Comparison of ENCODE assay signal across 21 mouse cellular contexts in the genomic region with DNA sequence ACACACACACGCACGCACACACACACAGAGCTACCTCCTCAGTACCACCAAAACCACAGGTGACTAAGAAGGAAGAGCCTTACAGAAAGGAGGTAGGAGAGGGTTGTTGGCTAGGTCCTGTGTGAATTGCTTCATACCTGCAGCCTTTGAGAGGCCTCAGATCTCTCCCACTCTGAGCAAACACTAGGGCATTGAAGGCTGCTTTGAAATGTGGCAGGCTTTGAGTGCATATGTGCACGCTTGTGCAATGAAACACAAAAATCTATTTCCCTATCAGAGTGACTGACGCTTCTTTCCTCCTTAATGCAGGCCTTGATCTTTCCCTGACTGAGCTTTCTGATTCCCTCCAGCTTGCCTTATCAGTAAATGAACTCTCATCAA.
A peak's percentile ranks its signal among the peaks of the same experiment; 100 is the strongest.
DNase-seq lines count a peak whose midpoint lies in the region; ATAC-seq lines count a peak whose summit lies in the region.
"Had no signal": no experiment of that assay in that cellular context is flagged by ENCODE, and none has a peak within 500 bp of the region (broad histone marks: within the 10 kb centered on the region; RNA-seq: fewer than 3 reads in every experiment).

No protein-coding gene starts in this region.

- no peak overlapping the region for H3K9ac ChIP-seq in midbrain, embryonic 13.5 days (replicated peaks)
- no peak overlapping the region for H3K9ac ChIP-seq in midbrain, embryonic 16.5 days (ENCODE audit: low read depth, low read length)
- no peak overlapping the region for H3K9ac ChIP-seq in forebrain, embryonic 15.5 days (replicated peaks)
- H3K9ac ChIP-seq: embryonic facial prominence, embryonic 12.5 days; hindbrain, embryonic 14.5 days; liver, postnatal 0 days; stomach, embryonic 15.5 days had no signal

- H3K36me3 ChIP-seq in midbrain, embryonic 13.5 days, result no peaks in the 10 kb centered on the region
- H3K36me3 ChIP-seq in midbrain, embryonic 10.5 days, result no peaks in the 10 kb centered on the region
- H3K36me3 ChIP-seq in midbrain, embryonic 16.5 days (ENCODE audit: control insufficient read depth, insufficient read depth, low read length), result no peaks in the 10 kb centered on the region
- H3K36me3 ChIP-seq in forebrain, embryonic 15.5 days, result no peaks in the 10 kb centered on the region
- H3K36me3 ChIP-seq: embryonic facial prominence, embryonic 12.5 days; stomach, embryonic 15.5 days had no signal

- WGBS in midbrain, embryonic 13.5 days, result 70% methylated on average over 4 of the region's 4 CpGs
- WGBS in midbrain, embryonic 10.5 days, result 96% methylated on average over 4 of the region's 4 CpGs
- 50% methylated on average over 4 of the region's 4 CpGs for WGBS in midbrain, embryonic 16.5 days
- 76% methylated on average over 4 of the region's 4 CpGs for WGBS in forebrain, embryonic 15.5 days

- intact Hi-C loops in gastrocnemius, postnatal 14 days (cut with DNase I; ENCODE audit: low total_unique reads), result no loop called here

- H3K4me1 ChIP-seq in midbrain, embryonic 13.5 days (replicated peaks), result no peaks in the 10 kb centered on the region
- H3K4me1 ChIP-seq in midbrain, embryonic 10.5 days, result no peaks in the 10 kb centered on the region
- H3K4me1 ChIP-seq in midbrain, embryonic 16.5 days (ENCODE audit: control insufficient read depth, insufficient read depth, low read length), result peaks cover 6% of the 10 kb centered on the region; the same call in 1 of the 2 replicates
- no peaks in the 10 kb centered on the region for H3K4me1 ChIP-seq in forebrain, embryonic 15.5 days
- H3K4me1 ChIP-seq: stomach, embryonic 15.5 days had no signal

- H3K27ac ChIP-seq in midbrain, embryonic 13.5 days, result no peak overlapping the region
- no peak overlapping the region for H3K27ac ChIP-seq in midbrain, embryonic 10.5 days (replicated peaks)
- H3K27ac ChIP-seq in midbrain, embryonic 16.5 days (ENCODE audit: low read length), result peak overlapping the region; percentile 17; the same call in 1 of the 2 replicates
- H3K27ac ChIP-seq in forebrain, embryonic 15.5 days (replicated peaks), result no peak overlapping the region
- H3K27ac ChIP-seq: embryonic facial prominence, embryonic 12.5 days; gastrocnemius, adult 2 months; hindbrain, embryonic 14.5 days; layer of hippocampus, adult 2 months; stomach, embryonic 15.5 days had no signal

- no peaks in the 10 kb centered on the region for H3K9me3 ChIP-seq in midbrain, embryonic 13.5 days
- no peaks in the 10 kb centered on the region for H3K9me3 ChIP-seq in midbrain, embryonic 10.5 days (replicated peaks)
- no peaks in the 10 kb centered on the region for H3K9me3 ChIP-seq in midbrain, embryonic 16.5 days (replicated peaks; ENCODE audit: control insufficient read depth, low read length, poor library complexity, severe bottlenecking)
- no peaks in the 10 kb centered on the region for H3K9me3 ChIP-seq in forebrain, embryonic 15.5 days
- H3K9me3 ChIP-seq: embryonic facial prominence, embryonic 12.5 days; stomach, embryonic 15.5 days had no signal

- H3K27me3 ChIP-seq in midbrain, embryonic 13.5 days, result no peaks in the 10 kb centered on the region
- H3K27me3 ChIP-seq in midbrain, embryonic 10.5 days (ENCODE audit: low read depth, poor library complexity, severe bottlenecking), result no peaks in the 10 kb centered on the region
- no peaks in the 10 kb centered on the region for H3K27me3 ChIP-seq in midbrain, embryonic 16.5 days (ENCODE audit: control insufficient read depth, insufficient read depth, low read depth, low read length)
- no peaks in the 10 kb centered on the region for H3K27me3 ChIP-seq in forebrain, embryonic 15.5 days
- H3K27me3 ChIP-seq: embryonic facial prominence, embryonic 12.5 days; stomach, embryonic 15.5 days had no signal

- no peak for DNase-seq in midbrain, embryonic 10.5 days (ENCODE audit: low spot score)
- peak; percentile 30 for DNase-seq in lung, postnatal 10 days
- no peak for DNase-seq in spleen, adult 18-20 months
- DNase-seq in gastrocnemius, postnatal 14 days, result no peak
- DNase-seq: cerebellum, adult 9-10 months; gastrocnemius, adult 2 months; heart, postnatal 36 days; kidney, adult 18-20 months; kidney, postnatal 14 days; left cerebral cortex, postnatal 4 days; liver, postnatal 0 days; right cerebral cortex, postnatal 14 days had no signal

- H3K4me2 ChIP-seq in midbrain, embryonic 13.5 days (replicated peaks), result no peak overlapping the region
- H3K4me2 ChIP-seq in midbrain, embryonic 16.5 days (ENCODE audit: low read length), result no peak overlapping the region
- H3K4me2 ChIP-seq in forebrain, embryonic 15.5 days (replicated peaks), result no peak overlapping the region
- H3K4me2 ChIP-seq: embryonic facial prominence, embryonic 12.5 days; hindbrain, embryonic 14.5 days; stomach, embryonic 15.5 days had no signal

- H3K4me3 ChIP-seq in midbrain, embryonic 13.5 days (replicated peaks), result no peak overlapping the region
- H3K4me3 ChIP-seq in midbrain, embryonic 10.5 days, result no peak overlapping the region
- no peak overlapping the region for H3K4me3 ChIP-seq in midbrain, embryonic 16.5 days (ENCODE audit: low read depth, low read length)
- no peak overlapping the region for H3K4me3 ChIP-seq in forebrain, embryonic 15.5 days
- H3K4me3 ChIP-seq: embryonic facial prominence, embryonic 12.5 days; erythroblast, embryonic 14.5 days; gastrocnemius, adult 2 months; layer of hippocampus, adult 2 months; stomach, embryonic 15.5 days had no signal

- peak; percentile 37; the same call in 1 of the 2 replicates for ATAC-seq in midbrain, embryonic 13.5 days
- peak; percentile 85 for ATAC-seq in midbrain, embryonic 16.5 days
- ATAC-seq in forebrain, embryonic 15.5 days (replicated peaks), result no peak
- ATAC-seq: forebrain, embryonic 16.5 days; liver, postnatal 0 days had no signal
